Mouse (Mus musculus): Measurements from ENCODE around the gene Itga2.

Itga2 gene

GRCm38 (mm10) chr13:114931775-114932294 lies at the start of gene Itga2:
Itga2 (minus strand) TSS chr13:114932100.
- peak; percentile 10 to 26 for DNase-seq (ENCODE audit: low spot score in 2 of 2)

GRCm38 (mm10) chr13:114980831-114981419 lies 49.0 kb upstream of the Itga2 start:
- no peak for DNase-seq (ENCODE audit: low spot score in 2 of 2)

GRCm38 (mm10) chr13:114974484-114975042 lies 42.7 kb upstream of the Itga2 start:
- DNase-seq (ENCODE audit: low spot score in 2 of 2) = no peak

GRCm38 (mm10) chr13:114971905-114972304 lies 40.0 kb upstream of the Itga2 start:
- DNase-seq (ENCODE audit: low spot score in 2 of 2) = no peak

GRCm38 (mm10) chr13:114964233-114964632 lies 32.3 kb upstream of the Itga2 start:
- DNase-seq (ENCODE audit: low spot score in 2 of 2) = peak; percentile 85 to 91

- DNase-seq (ENCODE audit: low spot score in 2 of 2) = no peak
Measured at GRCm38 (mm10) chr13:114954516-114954915, 22.6 kb upstream of the Itga2 start.

GRCm38 (mm10) chr13:114933541-114933940 lies 1.6 kb upstream of the Itga2 start:
- DNase-seq (ENCODE audit: low spot score in 2 of 2) = no peak

- peak in 1 of 2 experiments; percentile 15 for DNase-seq (ENCODE audit: low spot score in 2 of 2)
Measured at GRCm38 (mm10) chr13:114930996-114931649, 777 bp downstream of the Itga2 start.

GRCm38 (mm10) chr13:114924785-114925184 lies 7.1 kb downstream of the Itga2 start:
- no peak for DNase-seq (ENCODE audit: low spot score in 2 of 2)

- no peak for DNase-seq (ENCODE audit: low spot score in 2 of 2)
Measured at GRCm38 (mm10) chr13:114923331-114923730, 8.6 kb downstream of the Itga2 start.

- DNase-seq (ENCODE audit: low spot score in 2 of 2) = no peak
Measured at GRCm38 (mm10) chr13:114915767-114916166, 16.1 kb downstream of the Itga2 start.

GRCm38 (mm10) chr13:114914963-114915362 lies 16.9 kb downstream of the Itga2 start:
- no peak for DNase-seq (ENCODE audit: low spot score in 2 of 2)

- DNase-seq (ENCODE audit: low spot score in 2 of 2) = no peak
Measured at GRCm38 (mm10) chr13:114914559-114914958, 17.3 kb downstream of the Itga2 start.

- DNase-seq (ENCODE audit: low spot score in 2 of 2) = no peak
Measured at GRCm38 (mm10) chr13:114910629-114911028, 21.3 kb downstream of the Itga2 start.

GRCm38 (mm10) chr13:114909514-114909913 lies 22.4 kb downstream of the Itga2 start:
- DNase-seq (ENCODE audit: low spot score in 2 of 2) = no peak

- DNase-seq (ENCODE audit: low spot score in 2 of 2) = no peak
Measured at GRCm38 (mm10) chr13:114907876-114908275, 24.0 kb downstream of the Itga2 start.

- DNase-seq (ENCODE audit: low spot score in 2 of 2) = no peak
Measured at GRCm38 (mm10) chr13:114896751-114897386, 35.0 kb downstream of the Itga2 start.

- DNase-seq (ENCODE audit: low spot score in 2 of 2) = no peak
Measured at GRCm38 (mm10) chr13:114895896-114896295, 36.0 kb downstream of the Itga2 start.

GRCm38 (mm10) chr13:114894718-114895117 lies 37.2 kb downstream of the Itga2 start:
- no peak for DNase-seq (ENCODE audit: low spot score in 2 of 2)

- DNase-seq (ENCODE audit: low spot score in 2 of 2) = no peak
Measured at GRCm38 (mm10) chr13:114891655-114892054, 40.2 kb downstream of the Itga2 start.

- DNase-seq (ENCODE audit: low spot score in 2 of 2) = no peak
Measured at GRCm38 (mm10) chr13:114887695-114888094, 44.2 kb downstream of the Itga2 start.

- DNase-seq (ENCODE audit: low spot score in 2 of 2) = no peak
Measured at GRCm38 (mm10) chr13:114887293-114887692, 44.6 kb downstream of the Itga2 start.
